Mouse (Mus musculus): ENCODE data around the gene Sdcbp2.
"Not testable (repeated sequence)": the region's sequence is repeated elsewhere in the genome, so short reads cannot be mapped to it uniquely, and the experiment has no call there.

Sdcbp2 gene

DNA sequence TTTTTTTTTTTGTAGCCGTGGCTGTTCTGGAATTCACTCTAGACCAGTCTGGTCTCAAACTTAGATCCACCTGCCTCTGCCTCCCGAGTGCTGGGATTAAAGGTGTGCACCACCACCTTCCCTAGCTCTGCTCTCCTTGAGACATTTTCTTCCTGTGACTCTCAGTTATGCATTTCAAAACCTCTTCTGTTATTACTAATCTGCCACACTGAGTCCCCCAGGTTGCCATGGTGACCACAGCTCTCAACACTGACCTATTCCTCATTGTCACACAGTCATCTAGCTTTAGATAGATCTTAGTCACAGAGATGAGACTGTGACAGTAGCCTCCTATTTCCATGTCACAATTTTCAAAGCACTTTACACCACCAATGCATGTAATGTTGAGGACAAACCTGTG lies 3.0 kb upstream of the Sdcbp2 start:
- DNase-seq (ENCODE audit: low spot score): no peak

DNA sequence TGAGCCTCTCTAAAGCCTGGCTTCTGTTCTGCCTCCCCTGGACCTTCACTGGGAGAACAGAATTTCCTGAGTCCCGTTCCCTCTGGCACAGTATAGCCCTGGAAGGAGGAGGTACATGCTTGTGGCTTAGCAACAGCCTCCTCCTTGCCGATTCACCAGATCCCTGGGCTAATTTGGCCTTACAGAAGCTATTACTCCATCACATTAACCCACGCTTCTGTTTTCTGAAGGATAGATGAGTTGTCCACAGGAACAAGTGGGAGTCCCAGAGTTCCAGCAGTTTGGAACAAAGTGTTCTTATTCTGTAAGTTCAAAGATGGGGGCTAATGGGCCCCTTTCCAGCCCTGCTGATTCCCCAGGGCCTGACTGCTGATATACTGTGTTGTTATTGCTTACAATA lies 1.2 kb downstream of the Sdcbp2 start:
- no peak for DNase-seq (ENCODE audit: low spot score)

GRCm38 (mm10) chr2:151574607-151575006 lies 2.2 kb downstream of the Sdcbp2 start:
- no peak for DNase-seq (ENCODE audit: low spot score)

GRCm38 (mm10) chr2:151575119-151575698 lies 2.8 kb downstream of the Sdcbp2 start:
- no peak for DNase-seq (ENCODE audit: low spot score)

DNA sequence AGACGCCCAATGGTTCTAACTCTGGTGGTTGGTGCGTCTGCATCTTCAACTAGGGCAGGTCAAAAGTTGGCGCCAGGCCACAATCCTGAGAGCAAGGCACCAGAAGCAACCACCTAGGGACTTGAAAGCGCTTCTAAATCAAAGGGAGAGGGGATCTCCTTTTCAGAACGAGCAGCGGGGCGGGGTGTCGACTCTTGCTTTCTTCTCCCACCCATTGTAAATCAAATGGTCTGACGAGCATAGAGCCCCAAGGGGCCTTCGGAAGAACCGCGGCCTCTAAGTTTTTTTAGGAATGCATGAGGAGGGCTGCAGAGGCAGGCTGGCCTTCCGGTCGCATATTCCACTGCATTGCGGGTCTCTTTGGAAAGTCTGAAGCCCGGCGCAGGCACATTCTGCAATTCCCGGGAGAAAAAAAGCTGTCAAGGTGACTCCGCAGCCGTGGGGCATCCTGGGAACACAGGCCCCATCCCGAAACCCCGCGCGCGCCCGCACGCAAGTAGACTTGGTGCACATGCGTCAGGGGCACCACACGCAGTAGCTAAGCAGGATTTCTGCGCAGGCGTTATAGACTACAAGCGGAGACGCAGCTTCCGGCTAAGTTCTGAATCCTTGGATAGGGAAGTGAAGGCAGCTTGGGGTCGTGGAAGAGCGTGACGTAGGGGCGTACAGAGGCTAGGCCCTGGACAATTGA lies 3.4 kb downstream of the Sdcbp2 start:
- DNase-seq (ENCODE audit: low spot score): peak; percentile 85

GRCm38 (mm10) chr2:151579183-151579582 lies 6.8 kb downstream of the Sdcbp2 start:
- no peak for DNase-seq (ENCODE audit: low spot score)

DNA sequence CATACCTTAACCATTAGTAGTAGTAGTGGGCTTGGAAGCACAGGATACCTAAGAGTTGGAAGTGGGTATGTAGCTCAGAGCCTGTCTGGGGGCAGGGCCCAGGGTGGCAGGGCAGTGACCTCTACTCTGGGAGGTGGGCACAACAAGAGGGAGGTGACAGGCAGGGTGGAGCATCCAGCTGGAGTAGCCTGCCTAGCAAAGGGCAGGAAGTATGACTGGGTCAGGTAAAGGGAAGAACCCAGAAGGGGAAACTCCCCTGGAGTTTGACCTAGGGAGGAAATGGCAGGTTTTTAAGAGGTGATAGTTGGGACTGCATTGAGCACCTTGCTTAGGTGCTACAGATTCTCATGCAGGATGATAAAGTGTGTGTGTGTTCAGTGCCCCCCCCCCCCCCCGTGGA lies 8.5 kb downstream of the Sdcbp2 start:
- DNase-seq (ENCODE audit: low spot score): no peak

GRCm38 (mm10) chr2:151585934-151586333 lies 13.5 kb downstream of the Sdcbp2 start:
- no peak for DNase-seq (ENCODE audit: low spot score)

- DNase-seq (ENCODE audit: low spot score): no peak
Measured at GRCm38 (mm10) chr2:151586807-151587206, 14.4 kb downstream of the Sdcbp2 start.

- DNase-seq (ENCODE audit: low spot score): no peak
Measured at GRCm38 (mm10) chr2:151587306-151587705, 14.9 kb downstream of the Sdcbp2 start.

GRCm38 (mm10) chr2:151598068-151598467 lies 25.6 kb downstream of the Sdcbp2 start:
- DNase-seq (ENCODE audit: low spot score): no peak

DNA sequence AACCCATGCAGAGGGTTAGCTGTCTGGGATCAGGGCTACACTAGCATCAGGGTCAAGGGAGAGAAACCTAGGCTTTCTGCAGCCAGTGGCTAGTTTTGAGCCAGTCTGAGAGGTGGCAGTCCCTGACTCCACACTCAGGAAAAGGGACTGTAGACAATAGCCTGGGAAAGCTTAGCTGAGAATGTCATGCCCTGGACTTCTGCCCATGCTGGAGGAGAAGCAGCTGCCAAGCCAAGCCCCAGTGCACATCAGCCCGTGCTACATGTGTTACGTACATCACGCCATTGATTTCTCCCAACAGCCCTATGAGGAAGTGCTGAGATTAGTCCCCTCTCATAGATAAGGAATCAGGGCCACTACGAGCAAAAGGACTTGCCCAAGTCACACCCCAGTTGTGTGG lies 29.7 kb downstream of the Sdcbp2 start:
- no peak for DNase-seq (ENCODE audit: low spot score)

GRCm38 (mm10) chr2:151603630-151604029 lies 31.2 kb downstream of the Sdcbp2 start:
- no peak for DNase-seq (ENCODE audit: low spot score)

GRCm38 (mm10) chr2:151605437-151605987 lies 33.1 kb downstream of the Sdcbp2 start:
- no peak for DNase-seq (ENCODE audit: low spot score)

DNA sequence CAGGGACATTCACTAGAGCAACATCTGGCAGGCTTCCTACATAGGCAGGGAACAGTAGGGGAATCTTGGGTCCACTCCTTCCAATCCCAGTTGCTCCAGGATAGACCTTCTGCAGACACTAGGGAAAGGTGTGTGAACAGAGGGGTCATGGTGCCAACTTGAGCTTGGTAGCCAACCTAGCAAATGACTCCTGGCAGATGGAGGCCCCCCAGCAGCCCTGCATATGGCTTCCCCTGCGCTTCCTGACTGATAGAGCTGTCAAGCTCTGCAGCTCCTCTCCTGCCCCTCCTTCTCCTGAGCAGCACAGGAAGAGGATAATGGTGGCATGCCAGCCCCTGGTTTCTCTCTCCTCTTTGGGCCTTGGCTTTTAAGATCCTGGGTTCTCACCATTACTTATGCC lies 36.0 kb downstream of the Sdcbp2 start:
- no peak for DNase-seq (ENCODE audit: low spot score)

GRCm38 (mm10) chr2:151609974-151610373 lies 37.6 kb downstream of the Sdcbp2 start:
- no peak for DNase-seq (ENCODE audit: low spot score)

GRCm38 (mm10) chr2:151615779-151616178 lies 43.4 kb downstream of the Sdcbp2 start:
- DNase-seq (ENCODE audit: low spot score): not testable (repeated sequence)

DNA sequence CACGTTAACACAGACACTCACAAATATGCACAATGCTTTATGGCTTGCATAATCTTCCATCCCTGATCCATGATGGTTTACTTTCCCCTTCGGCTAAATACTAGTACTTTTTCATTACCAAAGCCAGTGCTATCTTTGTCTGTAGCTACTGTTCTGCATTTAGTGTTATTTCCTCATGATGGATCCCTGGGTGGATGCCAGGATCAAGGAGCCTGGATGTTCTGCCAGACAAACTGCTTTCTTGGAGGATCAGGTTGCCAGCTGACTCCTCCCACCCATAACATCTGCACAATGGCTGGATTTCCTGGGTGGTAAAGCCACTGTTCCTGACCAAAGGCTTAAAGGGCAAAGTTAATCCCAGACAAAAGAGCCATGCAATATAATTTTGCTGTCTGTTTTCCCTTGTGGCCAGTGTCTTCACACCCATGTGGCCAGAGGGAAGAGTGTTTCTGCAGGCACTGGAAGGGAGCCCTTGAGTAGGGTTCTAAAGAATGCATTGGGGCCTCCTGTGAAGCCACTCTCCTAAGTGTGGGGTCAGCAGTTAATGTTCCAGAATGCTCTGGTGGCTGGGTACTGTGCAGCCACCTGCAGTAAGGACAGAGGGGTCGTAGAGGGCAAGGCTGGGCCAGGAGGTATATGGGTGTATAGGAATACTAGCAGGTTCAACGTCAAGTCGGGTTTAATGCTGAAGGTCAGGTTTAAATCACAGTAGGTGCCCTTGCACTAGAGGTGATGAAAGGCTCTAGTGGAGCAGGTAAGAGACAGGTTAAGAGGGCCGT lies 44.3 kb downstream of the Sdcbp2 start:
- DNase-seq (ENCODE audit: low spot score): no peak

GRCm38 (mm10) chr2:151623776-151624175 lies 51.4 kb downstream of the Sdcbp2 start:
- no peak for DNase-seq (ENCODE audit: low spot score)

- DNase-seq (ENCODE audit: low spot score): no peak
Measured at GRCm38 (mm10) chr2:151626296-151626695, 53.9 kb downstream of the Sdcbp2 start.

GRCm38 (mm10) chr2:151628011-151628410 lies 55.6 kb downstream of the Sdcbp2 start:
- no peak for DNase-seq (ENCODE audit: low spot score)

DNA sequence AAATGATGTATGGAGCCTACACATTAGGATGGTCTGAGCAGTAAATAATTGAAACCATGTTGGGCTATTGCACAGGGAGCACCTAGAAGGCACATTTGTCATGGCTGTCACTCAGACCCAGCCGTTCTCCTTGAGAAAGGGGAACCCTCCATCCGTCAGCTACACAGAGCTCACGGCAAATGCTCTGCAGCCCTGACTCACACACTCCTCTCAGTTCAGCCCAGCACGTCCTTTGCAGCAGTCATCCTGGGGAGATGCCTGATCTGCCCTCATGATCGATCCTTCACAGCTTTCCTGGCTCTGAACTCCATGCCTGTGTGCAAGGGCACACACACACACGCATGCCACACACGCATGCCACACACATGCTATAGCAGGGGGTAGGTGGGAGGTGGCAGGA lies 56.9 kb downstream of the Sdcbp2 start:
- no peak for DNase-seq (ENCODE audit: low spot score)
